Mouse (Mus musculus): Measurements from ENCODE around the gene Arhgap45. TPM values are rescaled to one million over a fixed set of nuclear protein-coding genes. Genes with fewer than 3 reads are reported as not detected.

The Arhgap45 gene
- polyA plus RNA-seq, 1 experiment from 2014 or later, result 15.7 TPM

DNA sequence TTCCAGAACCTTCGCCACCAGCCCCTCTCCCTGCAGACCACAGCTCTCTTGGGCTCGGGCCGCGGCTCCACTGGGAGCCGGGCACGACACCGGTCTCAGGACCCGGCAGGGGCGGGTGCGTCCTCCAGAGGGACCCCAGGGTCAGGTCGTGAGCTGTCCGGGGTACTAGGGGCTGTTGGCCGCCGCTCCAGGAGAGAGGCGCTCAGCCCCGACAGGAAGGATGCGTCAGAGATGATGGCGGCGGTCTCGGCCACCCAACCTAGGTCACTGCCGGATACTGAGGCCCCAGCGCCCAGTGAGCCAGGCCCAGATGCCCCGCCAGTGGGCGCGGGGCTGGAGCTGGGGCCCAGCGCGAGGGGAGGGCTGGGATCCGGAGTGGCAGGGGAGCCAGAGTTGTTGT lies 39.1 kb upstream of the Arhgap45 start:
- peaks cover 23% of the 10 kb centered on the region for H3K4me1 ChIP-seq (replicated peaks)
- H3K9ac ChIP-seq, result no peak overlapping the region
- peaks cover 17% of the 10 kb centered on the region for H3K27me3 ChIP-seq
- WGBS (ENCODE audit: insufficient replicate concordance), result 90% methylated on average over 28 of the region's 28 CpGs
- H3K4me3 ChIP-seq (replicated peaks), result no peak overlapping the region
- peaks cover 61% of the 10 kb centered on the region for H3K36me3 ChIP-seq (replicated peaks)
- ATAC-seq (ENCODE audit: insufficient read depth), result no peak
- peaks cover 18% of the 10 kb centered on the region for H3K9me3 ChIP-seq (replicated peaks)
- no peak overlapping the region for H3K27ac ChIP-seq (replicated peaks)
- no peak overlapping the region for H3K4me2 ChIP-seq

DNA sequence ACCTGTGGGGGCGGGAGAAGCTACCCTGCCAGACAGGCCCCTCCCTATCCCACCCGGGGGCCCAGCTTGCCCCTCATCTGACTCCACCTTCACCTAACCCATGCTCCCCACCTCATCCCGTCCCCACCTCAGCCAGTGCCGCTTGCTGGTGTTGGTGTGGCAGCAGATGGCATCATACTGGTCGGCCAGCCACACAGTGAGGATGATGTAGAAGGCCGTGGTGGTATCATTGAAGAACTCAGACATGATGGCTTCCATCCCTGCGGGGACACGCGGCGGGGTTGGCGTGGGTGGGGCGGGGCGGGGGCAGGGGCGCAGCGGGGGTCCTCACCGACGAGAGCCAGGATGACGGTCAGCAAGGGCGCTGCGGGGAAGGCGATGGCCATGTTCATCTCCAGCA lies 38.4 kb upstream of the Arhgap45 start:
- peaks cover 18% of the 10 kb centered on the region for H3K9me3 ChIP-seq (replicated peaks)
- 94% methylated on average over 21 of the region's 21 CpGs for WGBS (ENCODE audit: insufficient replicate concordance)
- no peak overlapping the region for H3K9ac ChIP-seq
- no peak overlapping the region for H3K27ac ChIP-seq (replicated peaks)
- H3K27me3 ChIP-seq, result peaks cover 9% of the 10 kb centered on the region
- no peak for ATAC-seq (ENCODE audit: insufficient read depth)
- H3K4me3 ChIP-seq (replicated peaks), result no peak overlapping the region
- H3K36me3 ChIP-seq (replicated peaks), result peaks cover 61% of the 10 kb centered on the region
- H3K4me2 ChIP-seq, result no peak overlapping the region
- peaks cover 31% of the 10 kb centered on the region for H3K4me1 ChIP-seq (replicated peaks)

DNA sequence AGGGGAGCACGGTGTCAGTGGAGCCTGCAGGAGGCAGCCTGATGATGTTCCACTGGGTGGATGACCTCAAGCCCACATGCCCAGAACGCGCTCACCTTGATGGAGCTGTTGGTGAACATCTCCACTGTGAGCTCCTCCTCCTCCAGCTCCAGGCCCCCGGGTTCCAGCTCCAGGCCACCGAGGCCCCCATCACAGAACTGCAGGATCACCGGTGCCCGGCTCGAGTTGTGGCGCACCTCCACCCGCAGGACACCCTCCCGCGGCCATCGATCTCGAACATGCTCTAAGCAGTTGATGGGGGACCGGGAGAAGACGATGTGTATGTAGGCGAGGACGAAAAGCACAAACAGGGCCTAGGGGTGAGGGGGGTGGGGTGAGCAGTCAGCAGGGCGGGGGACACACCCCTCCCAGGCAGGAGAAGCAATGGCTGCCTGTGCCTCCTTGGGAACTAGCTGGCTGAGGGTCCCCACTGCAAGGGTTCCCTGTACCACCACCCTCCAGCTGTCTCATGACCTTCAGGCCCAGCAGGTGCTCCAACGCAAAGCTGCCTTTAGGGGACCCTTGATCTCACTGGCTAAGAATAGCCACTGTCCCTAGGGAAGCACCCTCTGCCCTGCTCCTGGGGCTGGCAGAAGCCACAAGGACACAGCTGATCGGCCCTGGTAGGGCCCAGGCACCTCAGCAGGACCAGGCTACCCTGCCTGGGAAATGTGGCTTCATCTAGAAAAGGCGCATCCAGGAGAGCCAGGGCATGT lies 36.9 kb upstream of the Arhgap45 start:
- Histone ChIP-seq H3K36me3 (replicated peaks) (peaks cover 61% of the 10 kb centered on the region), H3K27me3 (no peaks in the 10 kb centered on the region), H3K9me3 (replicated peaks) (peaks cover 18% of the 10 kb centered on the region), H3K27ac (replicated peaks) (no peak overlapping the region), H3K4me2 (no peak overlapping the region), H3K4me3 (replicated peaks) (no peak overlapping the region), H3K9ac (no peak overlapping the region), H3K4me1 (replicated peaks) (peaks cover 42% of the 10 kb centered on the region)
- 84% methylated on average over 22 of the region's 22 CpGs for WGBS (ENCODE audit: insufficient replicate concordance)
- no peak for ATAC-seq (ENCODE audit: insufficient read depth)

DNA sequence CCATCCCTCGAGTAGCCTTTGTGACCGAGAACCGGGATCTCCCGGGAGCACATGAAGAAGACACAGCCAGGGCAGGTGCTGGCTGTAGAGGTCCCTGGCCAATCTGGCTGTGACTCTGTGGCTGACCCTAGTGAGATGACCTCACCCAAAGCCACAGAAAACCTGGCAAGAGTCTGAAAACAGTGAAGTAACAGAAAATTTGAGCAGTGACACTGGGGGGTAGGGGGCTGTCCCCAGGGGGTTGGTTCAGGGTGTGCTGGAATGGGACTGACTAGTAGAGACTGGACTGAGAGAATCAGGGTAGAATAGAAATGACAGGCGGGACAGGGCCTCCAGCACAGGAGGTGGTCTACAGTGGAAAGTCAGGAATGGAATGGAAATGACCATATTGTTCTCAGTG lies 33.2 kb upstream of the Arhgap45 start:
- H3K4me3 ChIP-seq (replicated peaks), result peak overlapping the region; percentile 87
- H3K9ac ChIP-seq, result peak overlapping the region; percentile 88
- H3K27me3 ChIP-seq, result peaks cover 11% of the 10 kb centered on the region
- H3K9me3 ChIP-seq (replicated peaks), result no peaks in the 10 kb centered on the region
- H3K27ac ChIP-seq (replicated peaks), result peak overlapping the region; percentile 99
- peaks cover 71% of the 10 kb centered on the region for H3K4me1 ChIP-seq (replicated peaks)
- H3K4me2 ChIP-seq, result peak overlapping the region; percentile 91
- 76% methylated on average over 5 of the region's 5 CpGs for WGBS (ENCODE audit: insufficient replicate concordance)
- ATAC-seq (ENCODE audit: insufficient read depth), result no peak
- peaks cover 28% of the 10 kb centered on the region for H3K36me3 ChIP-seq (replicated peaks)

DNA sequence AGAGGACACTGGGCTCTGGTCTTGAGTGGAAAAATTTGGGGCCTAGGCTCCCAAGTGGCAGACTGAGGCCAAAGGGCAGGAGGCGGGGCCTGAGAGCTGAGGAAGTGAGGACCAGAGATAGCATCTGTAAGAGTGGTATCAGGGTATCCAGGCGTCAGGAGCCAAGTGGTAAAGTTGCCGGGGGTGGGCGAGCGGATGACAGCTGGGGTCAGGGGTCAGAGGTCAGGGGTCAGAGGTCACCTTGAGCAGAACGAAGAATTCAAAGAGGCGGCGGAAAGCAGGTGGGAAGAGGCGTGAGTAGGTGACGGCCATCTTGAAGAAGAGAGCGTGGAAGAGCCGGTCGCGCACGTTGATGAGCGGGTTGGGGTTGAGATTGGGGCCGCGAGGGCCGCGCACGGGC lies 32.8 kb upstream of the Arhgap45 start:
- Histone ChIP-seq H3K4me3 (replicated peaks) (peak overlapping the region; percentile 87), H3K4me1 (replicated peaks) (peaks cover 76% of the 10 kb centered on the region), H3K36me3 (replicated peaks) (peaks cover 23% of the 10 kb centered on the region), H3K9me3 (replicated peaks) (no peaks in the 10 kb centered on the region), H3K4me2 (peak overlapping the region; percentile 91), H3K27me3 (peaks cover 16% of the 10 kb centered on the region), H3K27ac (replicated peaks) (peak overlapping the region; percentile 99), H3K9ac (peak overlapping the region; percentile 88)
- ATAC-seq (ENCODE audit: insufficient read depth), result no peak
- WGBS (ENCODE audit: insufficient replicate concordance), result under 1% methylated on average over 21 of the region's 21 CpGs

DNA sequence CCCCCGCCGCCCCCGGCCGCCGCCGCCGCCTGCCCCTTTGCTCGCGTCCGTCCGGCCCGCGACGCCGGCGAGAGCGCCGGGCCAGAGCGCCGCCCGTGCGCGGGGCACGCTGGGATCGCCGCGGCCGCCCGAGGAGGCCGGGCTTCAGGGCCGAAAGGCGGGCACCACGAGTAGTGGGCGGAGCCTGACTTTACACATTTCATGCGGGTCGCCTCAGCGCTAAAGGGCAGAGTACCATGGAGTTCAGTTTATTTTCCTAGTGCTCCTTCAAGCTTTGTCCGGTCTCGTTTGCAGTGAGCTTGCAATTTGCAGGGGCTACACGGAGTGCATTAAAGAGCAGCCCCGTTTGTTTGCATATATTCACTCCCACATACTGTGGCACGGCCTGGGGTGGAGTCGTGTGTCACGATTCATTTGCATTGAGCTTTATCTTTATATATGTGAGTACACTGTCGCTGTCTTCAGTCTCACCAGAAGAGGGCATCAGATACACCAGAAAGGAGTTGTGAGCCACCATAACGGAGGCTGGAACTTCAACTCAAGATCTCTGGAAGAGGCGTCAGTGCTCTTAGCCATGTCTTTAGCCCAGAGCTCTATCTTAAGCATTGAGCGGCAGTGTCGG lies 32.1 kb upstream of the Arhgap45 start, which contains the start of gene Tmem259:
Gene Tmem259, minus strand, starts transcription at position 136 of the 622 bp plus-strand sequence.
- H3K27me3 ChIP-seq, result peaks cover 22% of the 10 kb centered on the region
- peak within 1 kb of the TSS; percentile 88 for H3K9ac ChIP-seq
- H3K9me3 ChIP-seq (replicated peaks), result no peaks in the 10 kb centered on the region
- ATAC-seq (ENCODE audit: insufficient read depth), result peak; percentile 71
- H3K4me3 ChIP-seq (replicated peaks), result peak within 1 kb of the TSS; percentile 87
- peaks cover 82% of the 10 kb centered on the region for H3K4me1 ChIP-seq (replicated peaks)
- peaks cover 17% of the 10 kb centered on the region for H3K36me3 ChIP-seq (replicated peaks)
- WGBS (ENCODE audit: insufficient replicate concordance), result 1% methylated on average over 49 of the region's 49 CpGs
- H3K4me2 ChIP-seq, result peak within 1 kb of the TSS; percentile 91
- peak within 1 kb of the TSS; percentile 99 for H3K27ac ChIP-seq (replicated peaks)

DNA sequence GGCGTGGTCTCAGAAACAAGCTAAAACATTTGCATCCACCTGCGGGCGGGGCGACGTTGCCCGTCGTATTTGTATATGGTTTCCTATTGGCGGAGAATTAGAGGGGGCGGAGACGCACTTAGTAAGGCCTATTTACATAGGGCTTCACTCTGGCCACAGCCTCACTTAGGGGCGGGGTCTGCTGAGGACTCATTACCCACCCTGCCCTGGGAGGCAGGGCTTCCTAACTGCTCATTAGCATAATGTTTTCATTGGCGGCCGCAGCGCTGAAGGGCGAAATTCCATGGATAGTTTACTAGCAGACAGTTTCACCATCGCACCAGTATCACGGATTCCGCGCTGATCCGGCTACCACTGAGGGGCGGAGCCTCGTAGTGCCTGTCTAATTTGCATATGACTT lies 31.6 kb upstream of the Arhgap45 start:
- peaks cover 28% of the 10 kb centered on the region for H3K27me3 ChIP-seq
- H3K9ac ChIP-seq, result peak overlapping the region; percentile 88
- peak; percentile 84 for ATAC-seq (ENCODE audit: insufficient read depth)
- H3K9me3 ChIP-seq (replicated peaks), result no peaks in the 10 kb centered on the region
- WGBS (ENCODE audit: insufficient replicate concordance), result 0% methylated on average over 22 of the region's 22 CpGs
- peaks cover 86% of the 10 kb centered on the region for H3K4me1 ChIP-seq (replicated peaks)
- peak overlapping the region; percentile 87 for H3K4me3 ChIP-seq (replicated peaks)
- peaks cover 11% of the 10 kb centered on the region; the same call in 1 of the 2 replicates for H3K36me3 ChIP-seq (replicated peaks)
- H3K4me2 ChIP-seq, result peak overlapping the region; percentile 91
- H3K27ac ChIP-seq (replicated peaks), result peak overlapping the region; percentile 99

DNA sequence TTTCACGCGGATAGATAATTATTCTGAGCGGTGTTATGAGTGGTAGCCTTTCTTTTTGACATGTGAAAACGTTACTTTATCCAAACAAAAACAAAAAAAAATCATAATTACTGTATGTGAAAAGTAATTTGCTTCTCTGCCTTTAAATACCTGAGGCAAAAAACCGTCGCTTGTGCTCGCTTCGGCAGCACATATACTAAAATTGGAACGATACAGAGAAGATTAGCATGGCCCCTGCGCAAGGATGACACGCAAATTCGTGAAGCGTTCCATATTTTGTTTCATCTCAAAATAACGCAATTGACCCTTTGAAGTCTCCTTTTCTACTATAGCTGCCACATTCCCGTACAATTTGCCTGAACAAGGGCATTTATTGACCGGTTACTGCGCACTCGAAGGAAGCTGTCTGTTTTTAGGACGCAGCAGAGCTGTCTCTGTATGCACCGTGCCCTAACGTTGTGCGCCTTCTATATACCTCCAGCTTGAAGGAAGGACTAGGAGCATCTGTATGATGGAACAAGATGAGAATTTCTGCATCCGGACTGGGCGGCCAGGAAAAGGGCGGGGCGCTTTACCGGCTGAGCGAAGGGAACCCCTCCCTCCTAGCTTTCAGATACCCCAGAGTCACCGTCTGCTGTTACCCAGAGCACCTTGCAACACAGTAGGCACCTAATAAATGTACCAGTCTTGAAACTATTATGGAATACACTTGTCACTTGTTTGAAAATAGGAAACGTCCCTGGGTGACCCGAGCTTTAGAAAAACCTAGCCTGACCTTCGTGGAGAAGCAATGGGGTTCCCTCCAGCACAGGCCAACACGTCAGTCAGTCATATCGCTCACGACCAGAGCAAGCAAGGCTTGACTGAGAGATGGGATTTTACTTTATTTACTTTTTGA lies 30.9 kb upstream of the Arhgap45 start:
- peaks cover 32% of the 10 kb centered on the region for H3K27me3 ChIP-seq
- no peaks in the 10 kb centered on the region for H3K9me3 ChIP-seq (replicated peaks)
- H3K9ac ChIP-seq, result peak overlapping the region; percentile 88
- peaks cover 81% of the 10 kb centered on the region for H3K4me1 ChIP-seq (replicated peaks)
- peak overlapping the region; percentile 87 for H3K4me3 ChIP-seq (replicated peaks)
- WGBS (ENCODE audit: insufficient replicate concordance), result 2% methylated on average over 35 of the region's 35 CpGs
- H3K27ac ChIP-seq (replicated peaks), result peak overlapping the region; percentile 99
- peaks cover 10% of the 10 kb centered on the region; the same call in 1 of the 2 replicates for H3K36me3 ChIP-seq (replicated peaks)
- ATAC-seq (ENCODE audit: insufficient read depth), result peak; percentile 47
- H3K4me2 ChIP-seq, result peak overlapping the region; percentile 91

DNA sequence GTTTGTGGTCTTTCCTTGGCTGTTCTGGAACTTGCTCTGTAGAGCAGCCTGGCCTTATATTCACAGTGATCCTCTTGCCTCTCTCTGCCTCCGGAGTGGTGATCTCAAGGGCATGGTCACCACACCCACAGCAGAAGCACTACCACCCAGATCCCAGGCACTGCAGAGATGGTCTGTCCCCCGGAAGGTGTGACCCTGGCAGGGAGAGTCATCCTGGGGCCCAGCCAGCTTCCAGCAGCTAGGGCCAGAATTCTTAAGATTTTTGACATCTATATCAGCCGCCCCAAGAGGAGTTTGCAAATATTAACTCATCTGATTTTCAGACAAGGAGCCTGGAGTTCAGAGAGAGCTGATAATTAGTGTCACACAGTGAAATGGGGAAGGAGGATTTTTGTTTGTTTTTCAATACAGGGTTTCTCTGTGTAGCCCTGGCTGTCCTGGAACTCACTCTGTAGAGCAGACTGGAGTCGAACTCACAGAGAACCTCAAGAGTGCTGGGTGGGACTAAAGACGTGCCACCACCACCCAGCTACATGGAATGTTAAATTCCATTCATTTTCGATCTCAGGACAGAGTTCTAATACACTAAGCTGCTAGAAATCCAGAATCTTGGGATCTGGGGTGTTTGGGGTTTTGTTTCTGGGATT lies 30.1 kb upstream of the Arhgap45 start:
- Histone ChIP-seq H3K9ac (peak overlapping the region; percentile 88), H3K4me3 (replicated peaks) (peak overlapping the region; percentile 87), H3K4me1 (replicated peaks) (peaks cover 81% of the 10 kb centered on the region), H3K9me3 (replicated peaks) (no peaks in the 10 kb centered on the region), H3K27ac (replicated peaks) (peak overlapping the region; percentile 99), H3K27me3 (peaks cover 38% of the 10 kb centered on the region), H3K36me3 (replicated peaks) (peaks cover 9% of the 10 kb centered on the region), H3K4me2 (peak overlapping the region; percentile 91)
- 13% methylated on average over 6 of the region's 6 CpGs for WGBS (ENCODE audit: insufficient replicate concordance)
- ATAC-seq (ENCODE audit: insufficient read depth), result peak; percentile 45

DNA sequence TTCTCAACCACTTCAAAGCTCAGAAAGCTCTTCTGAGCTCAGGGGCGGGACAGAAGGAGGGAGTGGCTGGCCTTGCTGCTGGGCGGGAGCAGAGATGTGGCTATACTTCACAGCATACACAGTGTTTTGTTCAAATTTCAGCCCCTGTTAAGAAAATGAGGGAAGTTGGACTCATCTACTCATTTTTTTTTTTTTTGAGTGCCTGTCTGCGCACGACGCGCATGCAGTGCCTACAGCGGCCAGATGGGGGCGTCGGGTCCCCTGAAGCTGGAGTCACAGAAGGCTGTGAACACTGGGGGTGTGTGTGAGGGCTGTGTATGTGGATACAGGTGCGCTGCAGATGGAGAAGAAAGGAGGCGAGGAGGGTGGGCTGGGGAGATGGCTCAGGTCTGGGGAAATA lies 29.5 kb upstream of the Arhgap45 start:
- H3K9me3 ChIP-seq (replicated peaks), result no peaks in the 10 kb centered on the region
- H3K4me3 ChIP-seq (replicated peaks), result peak overlapping the region; percentile 87
- peaks cover 75% of the 10 kb centered on the region for H3K4me1 ChIP-seq (replicated peaks)
- ATAC-seq (ENCODE audit: insufficient read depth), result no peak
- peaks cover 13% of the 10 kb centered on the region; the same call in 1 of the 2 replicates for H3K36me3 ChIP-seq (replicated peaks)
- peaks cover 38% of the 10 kb centered on the region for H3K27me3 ChIP-seq
- peak overlapping the region; percentile 88 for H3K9ac ChIP-seq
- under 1% methylated on average over 11 of the region's 11 CpGs for WGBS (ENCODE audit: insufficient replicate concordance)
- H3K4me2 ChIP-seq, result peak overlapping the region; percentile 91
- peak overlapping the region; percentile 99 for H3K27ac ChIP-seq (replicated peaks)

All from liver, embryonic 15.5 days (tissue).